Mouse (Mus musculus) myocyte (in vitro differentiated cells): ENCODE results near the gene Ric8a. TPM values are rescaled to one million over a fixed set of nuclear protein-coding genes. Genes with fewer than 3 reads are reported as not detected.

Source experiments
- H3K27me3 ChIP-seq: one replicate; pipeline ENCODE4 v1.6.1; 2011; ENCODE audit not compliant: control insufficient read depth, insufficient read depth, insufficient read length
- H3K36me3 ChIP-seq: one replicate; pipeline ENCODE4 v1.6.1; 2011; ENCODE audit not compliant: control insufficient read depth, insufficient read depth
- H3K4me2 ChIP-seq: one replicate; pipeline ENCODE4 v1.6.1; 2011; ENCODE audit warnings: low read depth, control low read depth
- H3K4me3 ChIP-seq: one replicate; pipeline ENCODE4 v1.5.1; 2011; ENCODE audit warnings: mild to moderate bottlenecking, control low read depth, moderate library complexity
- H3K79me2 ChIP-seq: one replicate; pipeline ENCODE4 v1.6.1; 2011; ENCODE audit not compliant: control insufficient read depth, insufficient read depth
- H3ac ChIP-seq: one replicate; pipeline ENCODE4 v1.6.1; 2011; ENCODE audit not compliant: control insufficient read depth, insufficient read length
- CEBPB ChIP-seq: IDR thresholded peaks from 2 replicates; pipeline ENCODE4 v1.6.1; 2011; ENCODE audit warnings: mild to moderate bottlenecking, moderate library complexity; ENCODE audit not compliant: poor library complexity, insufficient read depth, severe bottlenecking
- E2F4 ChIP-seq: IDR thresholded peaks from one replicate; pipeline ENCODE4 v1.6.1; 2011; ENCODE audit warnings: mild to moderate bottlenecking, control low read depth, moderate library complexity; ENCODE audit not compliant: insufficient read depth
- MAX ChIP-seq: IDR thresholded peaks from one replicate; pipeline ENCODE4 v1.6.1; 2011; ENCODE audit warnings: low read depth, mild to moderate bottlenecking, control low read depth
- MYOD1 ChIP-seq, 3 experiments: IDR thresholded peaks; one replicate each; pipeline ENCODE4 v1.6.1; 2011; ENCODE audit warnings: control low read depth in 2 of 3, low read depth in 2 of 3, mild to moderate bottlenecking in 2 of 3, moderate library complexity in 1 of 3; ENCODE audit not compliant: insufficient read length in 2 of 3, control insufficient read depth in 1 of 3
- MYOG ChIP-seq, 3 experiments: IDR thresholded peaks; one replicate each; pipeline ENCODE4 v1.6.1; 2011; ENCODE audit warnings: control low read depth in 2 of 3, low read depth in 2 of 3, mild to moderate bottlenecking in 2 of 3; ENCODE audit not compliant: insufficient read length in 2 of 3, control insufficient read depth in 1 of 3, insufficient read depth in 1 of 3
- POLR2A ChIP-seq: IDR thresholded peaks from one replicate; pipeline ENCODE4 v1.6.1; 2011; ENCODE audit warnings: low read depth, mild to moderate bottlenecking, control low read depth, moderate library complexity; ENCODE audit not compliant: insufficient read length
- POLR2AphosphoS2 ChIP-seq: IDR thresholded peaks from one replicate; pipeline ENCODE4 v1.6.1; 2011; ENCODE audit warnings: low read depth, control low read depth; ENCODE audit not compliant: insufficient read length
- REST ChIP-seq: IDR thresholded peaks from one replicate; pipeline ENCODE4 v1.6.1; 2011; ENCODE audit warnings: mild to moderate bottlenecking, control low read depth, moderate library complexity; ENCODE audit not compliant: insufficient read depth, insufficient read length
- SRF ChIP-seq: IDR thresholded peaks from one replicate; pipeline ENCODE4 v1.6.1; 2011; ENCODE audit warnings: low read depth; ENCODE audit not compliant: control insufficient read depth, insufficient read length
- TCF12 ChIP-seq: IDR thresholded peaks from one replicate; pipeline ENCODE4 v1.6.1; 2011; ENCODE audit warnings: mild to moderate bottlenecking, control low read depth; ENCODE audit not compliant: poor library complexity, insufficient read depth, severe bottlenecking
- TCF3 ChIP-seq: IDR thresholded peaks from one replicate; pipeline ENCODE4 v1.6.1; 2011; ENCODE audit warnings: low read depth, control low read depth; ENCODE audit not compliant: insufficient read length
- USF1 ChIP-seq: IDR thresholded peaks from one replicate; pipeline ENCODE4 v1.6.1; 2011; ENCODE audit warnings: low read depth, mild to moderate bottlenecking, control low read depth, moderate library complexity
- polyA plus RNA-seq: library from polyadenylated mRNA; unstranded; fragments of >200 nt; fragmentation: generic; extraction: Trizol; gene quantifications from one replicate; pipeline ENCODE4 v1.2.1, GENCODE M21; 2012; ENCODE audit warnings: missing spikeins

The Ric8a gene
- polyA plus RNA-seq, 1 experiment = 123 TPM

DNA sequence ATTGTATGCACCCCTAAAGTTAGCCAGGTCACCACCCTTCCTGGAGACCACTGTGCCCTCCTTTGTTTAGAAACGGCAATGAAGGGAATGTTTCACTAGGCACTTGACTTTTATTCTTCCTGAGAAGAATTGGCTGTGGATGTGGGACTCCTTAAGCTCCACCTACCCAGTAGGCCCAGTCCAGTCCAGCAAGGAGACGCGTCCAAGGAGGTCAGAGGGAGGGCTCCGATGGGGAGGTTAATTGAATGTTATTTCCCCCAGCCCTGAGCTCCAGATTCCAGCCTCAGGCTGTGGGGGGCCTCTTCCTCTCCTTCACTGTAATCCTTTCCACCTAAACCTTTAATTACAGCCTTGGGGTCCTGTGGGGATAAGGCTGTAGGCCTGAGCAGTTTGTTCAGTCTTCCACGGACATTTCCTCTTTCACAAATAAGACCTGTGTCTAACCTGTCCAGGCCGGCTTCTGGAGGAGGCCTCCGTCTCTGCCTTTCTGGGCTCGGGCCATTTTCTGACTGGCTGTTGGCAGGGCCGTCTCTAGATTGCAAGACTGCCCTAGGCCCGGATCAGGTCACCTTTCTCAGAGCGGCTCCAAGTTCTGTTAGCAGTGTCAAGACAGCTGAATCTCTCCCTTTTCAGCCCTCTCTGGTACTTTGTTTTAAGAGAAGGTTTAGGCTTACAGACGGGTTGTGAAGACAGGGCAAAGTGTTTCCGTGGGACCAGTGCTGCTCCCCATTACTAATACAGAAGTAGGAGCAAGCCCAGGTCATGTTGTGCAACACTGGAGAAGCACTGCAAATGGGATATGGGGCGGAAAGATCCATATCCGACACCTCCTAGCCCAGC, 45.5 kb downstream of the Ric8a start:
- no peak for TF ChIP-seq MAX
- no peak for TF ChIP-seq POLR2A
- TF ChIP-seq CEBPB = no peak
- TF ChIP-seq USF1 = no peak
- no peak for TF ChIP-seq REST
- no peak for TF ChIP-seq SRF
- no peak for TF ChIP-seq TCF3
- no peak for TF ChIP-seq POLR2AphosphoS2
- no peak for TF ChIP-seq MYOG (IDR thresholded peaks at IDR 0.05; ENCODE audit: control insufficient read depth in 1 of 3, insufficient read depth in 1 of 3, insufficient read length in 2 of 3, low read depth in 2 of 3)
- TF ChIP-seq MYOD1 (IDR thresholded peaks at IDR 0.05; ENCODE audit: control insufficient read depth in 1 of 3, insufficient read length in 2 of 3, low read depth in 2 of 3) = no peak
- no peak for TF ChIP-seq TCF12
- TF ChIP-seq E2F4 = no peak
- H3K4me3 ChIP-seq = no peak overlapping the region
- H3K27me3 ChIP-seq = no peaks in the 10 kb centered on the region
- H3K79me2 ChIP-seq = no peaks in the 10 kb centered on the region
- peaks cover 7% of the 10 kb centered on the region for H3K36me3 ChIP-seq
- no peak overlapping the region for H3K4me2 ChIP-seq
- no peak overlapping the region for H3ac ChIP-seq

GRCm38 (mm10) chr7:140903212-140903611, 46.5 kb downstream of the Ric8a start:
- Histone ChIP-seq H3K4me2 (no peak overlapping the region), H3K36me3 (peaks cover 7% of the 10 kb centered on the region), H3K79me2 (no peaks in the 10 kb centered on the region), H3K27me3 (no peaks in the 10 kb centered on the region), H3K4me3 (no peak overlapping the region), H3ac (no peak overlapping the region)
- TF ChIP-seq SRF (no peak), POLR2A (no peak), TCF12 (no peak), USF1 (no peak), REST (no peak), TCF3 (no peak), MAX (no peak), MYOD1 (IDR thresholded peaks at IDR 0.05; ENCODE audit: control insufficient read depth in 1 of 3, insufficient read length in 2 of 3, low read depth in 2 of 3) (no peak), POLR2AphosphoS2 (no peak), CEBPB (no peak), MYOG (IDR thresholded peaks at IDR 0.05; ENCODE audit: control insufficient read depth in 1 of 3, insufficient read depth in 1 of 3, insufficient read length in 2 of 3, low read depth in 2 of 3) (no peak), E2F4 (no peak)

DNA sequence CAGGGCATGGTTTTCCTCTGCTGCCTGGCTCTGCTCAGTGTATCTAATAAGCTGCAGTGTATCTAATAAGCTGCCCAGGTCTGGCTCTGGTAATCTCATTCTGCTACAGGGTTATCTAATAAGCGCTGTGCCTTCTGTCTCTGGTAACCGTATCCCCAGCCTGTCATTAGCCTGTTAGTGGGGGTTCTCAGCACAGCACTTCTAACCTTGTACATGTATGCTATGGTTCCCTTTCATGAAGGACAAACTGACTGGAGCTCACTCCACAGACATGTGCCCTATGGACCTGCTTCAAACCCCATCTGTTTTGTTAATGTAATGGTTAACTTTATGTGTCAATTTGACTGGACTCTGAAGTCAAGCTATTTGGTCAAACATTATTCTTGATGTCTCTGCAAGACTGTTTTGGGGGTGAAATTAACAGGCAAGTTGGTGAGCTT, 48.9 kb downstream of the Ric8a start:
- Histone ChIP-seq H3K79me2 (no peaks in the 10 kb centered on the region), H3ac (no peak overlapping the region), H3K27me3 (no peaks in the 10 kb centered on the region), H3K4me2 (no peak overlapping the region), H3K4me3 (no peak overlapping the region), H3K36me3 (no peaks in the 10 kb centered on the region)
- TF ChIP-seq MYOD1 (IDR thresholded peaks at IDR 0.05; ENCODE audit: control insufficient read depth in 1 of 3, insufficient read length in 2 of 3, low read depth in 2 of 3) = no peak
- no peak for TF ChIP-seq MAX
- no peak for TF ChIP-seq TCF3
- no peak for TF ChIP-seq REST
- no peak for TF ChIP-seq POLR2A
- TF ChIP-seq SRF = no peak
- no peak for TF ChIP-seq MYOG (IDR thresholded peaks at IDR 0.05; ENCODE audit: control insufficient read depth in 1 of 3, insufficient read depth in 1 of 3, insufficient read length in 2 of 3, low read depth in 2 of 3)
- TF ChIP-seq E2F4 = no peak
- TF ChIP-seq USF1 = no peak
- TF ChIP-seq TCF12 = no peak
- no peak for TF ChIP-seq POLR2AphosphoS2

DNA sequence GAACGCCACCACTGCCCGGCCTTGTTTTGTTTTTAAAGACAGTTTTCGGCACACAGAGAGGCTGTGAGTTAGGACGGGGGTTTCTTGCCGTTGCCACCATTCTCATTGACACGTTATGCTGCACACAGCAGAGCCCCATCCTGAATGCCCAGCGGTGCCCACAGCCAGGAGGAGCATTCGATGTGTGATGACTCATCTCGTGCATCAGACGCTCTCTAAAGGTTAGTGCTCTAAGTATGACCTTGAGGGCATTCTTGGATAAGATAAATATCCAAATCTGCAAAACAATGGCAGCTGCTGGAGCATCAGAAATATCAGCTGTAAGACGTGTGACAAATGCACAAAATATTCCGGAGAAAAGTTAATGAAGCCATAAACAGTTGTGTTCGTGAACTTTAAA, 50.4 kb downstream of the Ric8a start:
- H3K27me3 ChIP-seq = no peaks in the 10 kb centered on the region
- no peak overlapping the region for H3K4me3 ChIP-seq
- no peak overlapping the region for H3K4me2 ChIP-seq
- H3K79me2 ChIP-seq = no peaks in the 10 kb centered on the region
- H3ac ChIP-seq = no peak overlapping the region
- no peaks in the 10 kb centered on the region for H3K36me3 ChIP-seq
- TF ChIP-seq TCF12 (no peak), SRF (no peak), REST (no peak), MYOD1 (IDR thresholded peaks at IDR 0.05; ENCODE audit: control insufficient read depth in 1 of 3, insufficient read length in 2 of 3, low read depth in 2 of 3) (no peak), POLR2A (no peak), POLR2AphosphoS2 (no peak), CEBPB (no peak), MAX (no peak)
